Mouse (Mus musculus): Measurements from ENCODE around the gene Fam174b. TPM values are rescaled to one million over a fixed set of nuclear protein-coding genes. Genes with fewer than 3 reads are reported as not detected.

Fam174b gene
- total and polyA plus RNA-seq, 3 experiments: not detected

- Histone ChIP-seq H3K27ac (ENCODE audit: insufficient read depth, low read depth) (no peak overlapping the region), H3K27me3 (replicated peaks) (peaks cover 55% of the 10 kb centered on the region), H3K9me3 (replicated peaks; ENCODE audit: low read length) (peaks cover 4% of the 10 kb centered on the region), H3K4me1 (ENCODE audit: control insufficient read depth in 1 of 2, insufficient read depth in 2 of 2) (peaks cover 0 to 3% of the 10 kb centered on the region in 2 experiments; a peak in 2 of 4 replicates), H3K36me3 (replicated peaks in 1 of 2; ENCODE audit: control insufficient read depth in 1 of 2, insufficient read depth in 1 of 2, low read length in 1 of 2) (no peaks in the 10 kb centered on the region), H3K4me3 (replicated peaks in 1 of 3; ENCODE audit: low read depth in 2 of 3, low read length in 2 of 3, poor library complexity in 1 of 3) (no peak overlapping the region), H3K4me2 (ENCODE audit: insufficient read depth, low read depth, poor library complexity, severe bottlenecking) (no peak overlapping the region), H3K79me2 (replicated peaks; ENCODE audit: control insufficient read depth, extremely low read depth, insufficient read depth, poor library complexity, severe bottlenecking) (no peaks in the 10 kb centered on the region), H3K9ac (ENCODE audit: insufficient read depth, low read depth) (no peak overlapping the region)
- dilution Hi-C loops (cut with MboI; ENCODE audit: extremely low pct_ligation_motif_present, extremely low pct_unique_long_range_greater_than_20kb, low sequenced_read_pairs): no loop called here
- TF ChIP-seq JUND (conservative IDR thresholded peaks at IDR 0.05; ENCODE audit: low read depth, low read length) (no peak), IRF4 (IDR thresholded peaks at IDR 0.05; ENCODE audit: low read depth, low read length) (no peak), GABPA (IDR thresholded peaks at IDR 0.05; ENCODE audit: insufficient replicate concordance, low read depth, low read length) (no peak)
- no peak for DNase-seq (ENCODE audit: extremely low read depth)
- in situ Hi-C loops (cut with MboI; ENCODE audit: low pct_ligation_motif_present, low pct_unique_long_range_greater_than_20kb, low sequenced_read_pairs): no loop called here
Measured at GRCm38 (mm10) chr7:73743144-73743543, 3.0 kb downstream of the Fam174b start.

- H3K27me3 ChIP-seq (replicated peaks): peaks cover 56% of the 10 kb centered on the region
- dilution Hi-C loops (cut with MboI; ENCODE audit: extremely low pct_ligation_motif_present, extremely low pct_unique_long_range_greater_than_20kb, low sequenced_read_pairs): no loop called here
Measured at GRCm38 (mm10) chr7:73743831-73744370, 3.8 kb downstream of the Fam174b start.

GRCm38 (mm10) chr7:73745903-73746302, 5.8 kb downstream of the Fam174b start:
- DNase-seq (ENCODE audit: extremely low read depth): no peak
- Histone ChIP-seq H3K36me3 (replicated peaks in 1 of 2; ENCODE audit: control insufficient read depth in 1 of 2, insufficient read depth in 1 of 2, low read length in 1 of 2) (no peaks in the 10 kb centered on the region), H3K9ac (ENCODE audit: insufficient read depth, low read depth) (no peak overlapping the region), H3K4me2 (ENCODE audit: insufficient read depth, low read depth, poor library complexity, severe bottlenecking) (no peak overlapping the region), H3K79me2 (replicated peaks; ENCODE audit: control insufficient read depth, extremely low read depth, insufficient read depth, poor library complexity, severe bottlenecking) (no peaks in the 10 kb centered on the region), H3K4me3 (replicated peaks in 1 of 3; ENCODE audit: low read depth in 2 of 3, low read length in 2 of 3, poor library complexity in 1 of 3) (no peak overlapping the region), H3K9me3 (replicated peaks; ENCODE audit: low read length) (no peaks in the 10 kb centered on the region), H3K27ac (ENCODE audit: insufficient read depth, low read depth) (no peak overlapping the region), H3K27me3 (replicated peaks) (peaks cover 58% of the 10 kb centered on the region), H3K4me1 (ENCODE audit: control insufficient read depth in 1 of 2, insufficient read depth in 2 of 2) (no peaks in the 10 kb centered on the region)
- dilution Hi-C loops (cut with MboI; ENCODE audit: extremely low pct_ligation_motif_present, extremely low pct_unique_long_range_greater_than_20kb, low sequenced_read_pairs): no loop called here
- in situ Hi-C loops (cut with MboI; ENCODE audit: low pct_ligation_motif_present, low pct_unique_long_range_greater_than_20kb, low sequenced_read_pairs): no loop called here
- TF ChIP-seq JUN (IDR thresholded peaks at IDR 0.05; ENCODE audit: insufficient read depth, low read depth, low read length): no peak
- no peak for TF ChIP-seq UBTF (IDR thresholded peaks at IDR 0.05; ENCODE audit: low read depth, low read length)
- no peak for TF ChIP-seq ZNF384 (IDR thresholded peaks at IDR 0.05; ENCODE audit: low read depth, low read length)
- TF ChIP-seq USF2 (conservative IDR thresholded peaks at IDR 0.05; ENCODE audit: low read depth, low read length): no peak
- no peak for TF ChIP-seq CTCF (conservative IDR thresholded peaks at IDR 0.05 in 1 of 2, IDR thresholded peaks at IDR 0.05 in 1 of 2; ENCODE audit: low read depth in 2 of 2, low read length in 2 of 2)
- TF ChIP-seq BHLHE40 (IDR thresholded peaks at IDR 0.05; ENCODE audit: low read depth, low read length): no peak
- TF ChIP-seq MXI1 (IDR thresholded peaks at IDR 0.05; ENCODE audit: low read depth, low read length): no peak
- TF ChIP-seq MYC (IDR thresholded peaks at IDR 0.05; ENCODE audit: low read depth, low read length): no peak

More at GRCm38 (mm10) chr7:73743831-73744370, 3.8 kb downstream of the Fam174b start:
- Histone ChIP-seq H3K4me1 (ENCODE audit: control insufficient read depth in 1 of 2, insufficient read depth in 2 of 2) (peaks cover 0 to 3% of the 10 kb centered on the region in 2 experiments; a peak in 2 of 4 replicates), H3K9me3 (replicated peaks; ENCODE audit: low read length) (peaks cover 4% of the 10 kb centered on the region), H3K79me2 (replicated peaks; ENCODE audit: control insufficient read depth, extremely low read depth, insufficient read depth, poor library complexity, severe bottlenecking) (no peaks in the 10 kb centered on the region), H3K4me2 (ENCODE audit: insufficient read depth, low read depth, poor library complexity, severe bottlenecking) (no peak overlapping the region), H3K9ac (ENCODE audit: insufficient read depth, low read depth) (no peak overlapping the region), H3K27ac (ENCODE audit: insufficient read depth, low read depth) (no peak overlapping the region), H3K4me3 (replicated peaks in 1 of 3; ENCODE audit: low read depth in 2 of 3, low read length in 2 of 3, poor library complexity in 1 of 3) (no peak overlapping the region), H3K36me3 (replicated peaks in 1 of 2; ENCODE audit: control insufficient read depth in 1 of 2, insufficient read depth in 1 of 2, low read length in 1 of 2) (no peaks in the 10 kb centered on the region)
- no peak for TF ChIP-seq EP300 (IDR thresholded peaks at IDR 0.05; ENCODE audit: low read length)
- TF ChIP-seq MAX (IDR thresholded peaks at IDR 0.05; ENCODE audit: low read length): no peak
- TF ChIP-seq SMC3 (IDR thresholded peaks at IDR 0.05; ENCODE audit: low read depth, low read length): no peak
- TF ChIP-seq POLR2A (IDR thresholded peaks at IDR 0.05; ENCODE audit: low read depth, low read length): no peak
- no peak for TF ChIP-seq MYC (IDR thresholded peaks at IDR 0.05; ENCODE audit: low read depth, low read length)
- no peak for TF ChIP-seq USF1 (IDR thresholded peaks at IDR 0.05; ENCODE audit: low read depth, low read length)
- no peak for TF ChIP-seq CHD2 (IDR thresholded peaks at IDR 0.05; ENCODE audit: low read length)
- TF ChIP-seq MAFK (IDR thresholded peaks at IDR 0.05; ENCODE audit: insufficient replicate concordance, low read length): no peak
- TF ChIP-seq ZNF384 (IDR thresholded peaks at IDR 0.05; ENCODE audit: low read depth, low read length): no peak
- no peak for TF ChIP-seq ZMIZ1 (IDR thresholded peaks at IDR 0.05; ENCODE audit: low read depth, low read length)
- no peak for TF ChIP-seq KAT2A (IDR thresholded peaks at IDR 0.05; ENCODE audit: insufficient replicate concordance, low read length)
- TF ChIP-seq UBTF (IDR thresholded peaks at IDR 0.05; ENCODE audit: low read depth, low read length): no peak
- in situ Hi-C loops (cut with MboI; ENCODE audit: low pct_ligation_motif_present, low pct_unique_long_range_greater_than_20kb, low sequenced_read_pairs): no loop called here
- DNase-seq (ENCODE audit: extremely low read depth): no peak

Measured in CH12.LX (cell line).